Mouse (Mus musculus) liver, postnatal 0 days (tissue): ENCODE measurements at regions not wholly inside any gene's neighbourhood (a gene's known extent, or its start where the extent isn't known, plus 50 kb on each side); places are given as distances from the start of the nearest gene placed in this dataset.

Experiments used
- ATAC-seq: fragments of 200-750 bp; cut with Nextera tagmentation; 2 replicates; pipeline ENCODE4 v1.8.0; 2017; ENCODE audit warnings: mild to moderate bottlenecking, moderate library complexity
- DNase-seq: peaks from one replicate; pipeline ENCODE4 v3.0.0-alpha.2; 2016
- H3K27ac ChIP-seq: fragments of 300-500 bp; sonication (generic); 2 replicates; pipeline ENCODE4 v1.5.1; 2014; ENCODE audit warnings: antibody characterized with exemption, moderate library complexity, mild to moderate bottlenecking, low read depth
- H3K27me3 ChIP-seq: fragments of 300-500 bp; sonication (generic); 2 replicates; pipeline ENCODE4 v1.6.1; 2014; ENCODE audit warnings: low read length, control low read depth, mixed read lengths; ENCODE audit not compliant: insufficient read depth
- H3K36me3 ChIP-seq: fragments of 300-500 bp; sonication (generic); replicated peaks from 2 replicates; pipeline ENCODE4 v1.6.1; 2014; ENCODE audit warnings: mild to moderate bottlenecking, control low read depth, low read length, moderate library complexity, mixed read lengths; ENCODE audit not compliant: insufficient read depth
- H3K4me1 ChIP-seq: fragments of 300-500 bp; sonication (generic); 2 replicates; pipeline ENCODE4 v1.6.1; 2014; ENCODE audit warnings: antibody characterized with exemption, mild to moderate bottlenecking, control low read depth; ENCODE audit not compliant: insufficient read depth
- H3K4me2 ChIP-seq: fragments of 300-500 bp; sonication (generic); 2 replicates; pipeline ENCODE4 v1.6.1; 2014; ENCODE audit warnings: low read depth, mild to moderate bottlenecking, low read length, moderate library complexity, mixed read lengths
- H3K4me3 ChIP-seq: fragments of 300-500 bp; sonication (generic); 2 replicates; pipeline ENCODE4 v1.5.1; 2014; ENCODE audit warnings: low read depth, low read length
- H3K9ac ChIP-seq: fragments of 300-500 bp; sonication (generic); replicated peaks from 2 replicates; pipeline ENCODE4 v1.6.1; 2014; ENCODE audit warnings: mild to moderate bottlenecking, moderate library complexity
- H3K9me3 ChIP-seq: fragments of 300-500 bp; sonication (generic); 2 replicates; pipeline ENCODE4 v1.6.1; 2016; ENCODE audit warnings: mild to moderate bottlenecking, control low read depth, low read length, mixed read lengths
- CTCF ChIP-seq: sonication (generic); IDR thresholded peaks from 2 replicates; pipeline ENCODE4 v1.5.1; 2016; ENCODE audit warnings: antibody characterized with exemption, low read depth
- EP300 ChIP-seq: IDR thresholded peaks from 2 replicates; pipeline ENCODE4 v1.6.1; 2016; ENCODE audit warnings: antibody characterized with exemption, low read depth, mild to moderate bottlenecking
- WGBS: fragments of 180-500 bp; shearing (Covaris S2); extraction: QIAGEN DNeasy Blood & Tissue Kit; methylation state at CpG from one replicate; pipeline ENCODE4 v1.1.7; 2014; ENCODE audit not compliant: insufficient replicate concordance; 5-methylcytosine and 5-hydroxymethylcytosine counted together

DNA sequence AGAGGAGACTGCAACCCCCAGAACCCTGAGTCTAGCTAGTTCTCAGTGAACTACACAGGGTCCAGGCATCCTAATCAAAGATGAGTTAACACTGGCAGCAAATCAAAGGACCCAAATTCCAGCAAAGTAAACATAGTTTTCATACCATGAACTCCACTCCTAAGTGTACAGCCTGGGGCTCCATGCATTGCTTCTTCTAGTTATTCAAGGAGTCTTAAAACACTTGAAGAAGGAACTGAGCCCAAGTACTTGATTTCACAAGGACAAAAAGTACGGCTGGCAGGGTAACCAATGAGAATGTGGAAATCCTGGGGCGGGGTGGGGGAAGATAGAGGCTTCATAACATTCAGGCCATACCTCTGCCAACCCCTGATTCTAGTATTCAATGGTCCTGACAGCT lies 297.0 kb upstream of the Tle4 start:
- 73% methylated on average over 2 of the region's 2 CpGs for WGBS
- ATAC-seq: no peak

DNA sequence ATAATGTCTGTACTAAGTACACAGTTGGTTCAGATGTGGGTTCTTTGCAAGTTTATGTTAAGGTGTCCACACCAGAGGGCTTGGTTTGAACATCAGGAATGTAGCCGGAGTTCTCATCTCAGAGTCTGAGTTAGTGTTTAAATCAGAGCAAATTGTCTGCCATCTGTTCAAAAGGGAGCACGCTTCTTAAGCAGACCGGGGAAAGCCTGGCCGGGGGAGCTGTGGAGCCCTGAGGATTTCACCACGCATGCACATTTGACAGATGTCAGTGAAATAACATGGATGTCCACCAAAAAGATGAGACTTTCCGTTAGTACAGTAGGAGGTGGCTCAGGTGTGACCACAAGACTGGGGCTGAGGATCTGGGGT lies 294.5 kb upstream of the Tle4 start:
- Histone ChIP-seq H3K27ac (no peak overlapping the region), H3K9ac (no peak overlapping the region), H3K4me3 (no peak overlapping the region), H3K4me1 (no peaks in the 10 kb centered on the region), H3K9me3 (no peaks in the 10 kb centered on the region), H3K4me2 (no peak overlapping the region), H3K27me3 (peaks cover 5% of the 10 kb centered on the region; the same call in 1 of the 2 replicates), H3K36me3 (no peaks in the 10 kb centered on the region)
- ATAC-seq (no peak), DNase-seq (no peak)
- WGBS: 72% methylated on average over 6 of the region's 6 CpGs
- TF ChIP-seq EP300 (no peak), CTCF (no peak)

More for the DNA sequence above, 297.0 kb upstream of the Tle4 start:
- TF ChIP-seq EP300 (no peak), CTCF (no peak)
- DNase-seq: no peak
- Histone ChIP-seq H3K9ac (no peak overlapping the region), H3K4me2 (no peak overlapping the region), H3K27ac (no peak overlapping the region), H3K36me3 (no peaks in the 10 kb centered on the region), H3K9me3 (no peaks in the 10 kb centered on the region), H3K27me3 (peaks cover 5% of the 10 kb centered on the region; the same call in 1 of the 2 replicates), H3K4me1 (no peaks in the 10 kb centered on the region), H3K4me3 (no peak overlapping the region)

DNA sequence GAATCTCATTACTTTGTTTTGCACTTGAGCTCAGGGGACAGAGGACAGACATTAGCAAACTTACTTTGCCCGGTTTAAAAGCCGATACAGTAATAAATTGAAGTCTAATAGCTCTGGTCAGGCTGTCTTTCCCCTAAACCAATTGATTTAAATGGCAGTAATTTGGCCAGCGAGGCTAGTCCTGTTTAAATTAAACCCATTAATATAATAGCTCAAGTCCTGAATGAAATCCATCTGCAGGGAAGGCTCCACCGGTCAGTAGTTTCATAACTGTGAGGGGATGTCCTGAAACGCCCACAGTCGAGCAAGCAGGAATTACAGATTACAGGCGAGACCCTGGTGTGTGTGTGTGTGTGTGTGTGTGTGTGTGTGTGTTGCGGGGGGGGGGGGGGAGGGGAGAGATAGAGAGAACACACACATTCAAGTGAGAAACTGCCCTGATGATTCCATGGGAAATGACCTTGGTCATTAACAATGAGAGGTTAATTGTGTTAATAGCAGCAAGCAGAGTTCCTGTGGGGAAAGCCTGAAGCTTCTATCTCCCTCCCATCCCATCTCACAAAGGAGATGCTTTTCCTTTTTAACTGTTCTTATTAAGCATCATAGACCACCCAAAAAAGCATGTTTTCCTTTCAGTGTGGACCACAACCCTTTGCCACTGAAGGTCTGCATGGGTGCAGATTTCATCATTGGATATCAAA lies 294.0 kb upstream of the Tle4 start:
- no peak for ATAC-seq
- no peaks in the 10 kb centered on the region for H3K36me3 ChIP-seq
- no peak overlapping the region for H3K27ac ChIP-seq
- H3K27me3 ChIP-seq: peaks cover 5% of the 10 kb centered on the region; the same call in 1 of the 2 replicates
- TF ChIP-seq EP300: no peak
- no peak for TF ChIP-seq CTCF
- H3K4me2 ChIP-seq: no peak overlapping the region
- H3K9ac ChIP-seq: no peak overlapping the region
- no peaks in the 10 kb centered on the region for H3K4me1 ChIP-seq
- WGBS: 42% methylated on average over 7 of the region's 8 CpGs
- no peaks in the 10 kb centered on the region for H3K9me3 ChIP-seq
- DNase-seq: no peak
- H3K4me3 ChIP-seq: no peak overlapping the region

DNA sequence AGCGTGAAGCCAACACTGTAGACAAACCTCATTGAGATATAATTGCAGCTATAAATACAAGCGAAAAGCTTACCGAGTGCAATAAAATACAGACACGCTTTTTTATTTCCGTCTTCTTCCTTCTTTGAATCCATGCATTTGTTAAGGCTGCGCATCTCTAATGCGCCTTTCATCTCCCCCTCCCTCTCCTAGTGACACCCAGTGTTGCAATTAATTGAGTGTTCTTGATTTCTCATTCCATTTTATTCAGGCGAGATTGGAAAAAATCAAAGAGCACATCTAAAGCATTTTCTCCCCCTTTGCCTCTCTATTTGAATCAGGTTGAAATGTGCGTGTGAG lies 293.2 kb upstream of the Tle4 start:
- Histone ChIP-seq H3K9me3 (no peaks in the 10 kb centered on the region), H3K4me3 (no peak overlapping the region), H3K4me1 (no peaks in the 10 kb centered on the region), H3K27ac (no peak overlapping the region), H3K9ac (no peak overlapping the region), H3K36me3 (no peaks in the 10 kb centered on the region), H3K27me3 (peaks cover 5% of the 10 kb centered on the region; the same call in 1 of the 2 replicates), H3K4me2 (no peak overlapping the region)
- no peak for DNase-seq
- TF ChIP-seq EP300 (no peak), CTCF (no peak)
- ATAC-seq: no peak
- 8% methylated on average over 9 of the region's 9 CpGs for WGBS

DNA sequence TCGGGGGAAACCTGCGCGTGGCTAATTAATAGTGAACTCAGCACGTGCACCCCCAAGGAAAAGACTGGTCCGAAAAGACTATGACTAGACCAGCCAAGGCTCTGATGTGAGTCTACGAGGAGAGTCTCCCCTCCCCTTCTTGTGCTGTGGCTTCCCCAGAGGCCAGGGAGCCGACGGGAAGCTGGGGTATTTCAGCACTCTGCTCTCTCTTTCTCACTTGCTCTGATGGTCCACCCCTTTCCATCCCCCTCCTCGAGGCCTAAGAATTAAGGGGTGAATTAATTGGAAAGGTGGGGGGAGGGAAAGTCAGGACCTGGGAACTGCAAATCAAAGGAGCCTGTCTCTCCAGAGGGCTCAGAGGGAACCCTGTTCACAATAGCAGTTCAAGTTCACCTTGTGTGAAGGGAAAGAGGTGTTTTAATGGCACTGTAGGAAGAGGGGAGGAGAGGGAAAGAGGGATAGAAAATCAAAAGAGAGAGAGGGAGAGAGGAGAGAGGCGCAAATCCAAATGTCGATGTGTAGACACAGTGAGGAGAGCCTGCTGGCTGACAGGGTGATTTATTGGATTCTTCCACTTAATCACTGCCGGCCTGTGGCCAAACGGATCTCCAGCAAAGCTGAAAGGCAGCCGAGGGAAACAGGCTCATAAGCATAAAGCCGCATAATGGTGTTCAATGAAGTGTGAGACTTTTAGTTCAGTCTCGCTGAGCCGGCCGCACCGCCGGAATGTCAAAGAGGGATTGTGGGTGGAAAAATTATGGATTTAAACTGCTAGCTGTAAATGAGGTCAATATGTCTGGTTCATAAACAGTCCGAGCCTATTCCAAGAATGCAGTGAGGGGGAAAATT lies 292.6 kb upstream of the Tle4 start:
- Histone ChIP-seq H3K27ac (no peak overlapping the region), H3K36me3 (no peaks in the 10 kb centered on the region), H3K4me2 (no peak overlapping the region), H3K9me3 (no peaks in the 10 kb centered on the region), H3K9ac (no peak overlapping the region), H3K27me3 (peaks cover 5% of the 10 kb centered on the region; the same call in 1 of the 2 replicates), H3K4me1 (no peaks in the 10 kb centered on the region), H3K4me3 (no peak overlapping the region)
- ATAC-seq: no peak
- 3% methylated on average over 21 of the region's 21 CpGs for WGBS
- peak; percentile 13 for DNase-seq
- no peak for TF ChIP-seq EP300
- TF ChIP-seq CTCF: no peak

DNA sequence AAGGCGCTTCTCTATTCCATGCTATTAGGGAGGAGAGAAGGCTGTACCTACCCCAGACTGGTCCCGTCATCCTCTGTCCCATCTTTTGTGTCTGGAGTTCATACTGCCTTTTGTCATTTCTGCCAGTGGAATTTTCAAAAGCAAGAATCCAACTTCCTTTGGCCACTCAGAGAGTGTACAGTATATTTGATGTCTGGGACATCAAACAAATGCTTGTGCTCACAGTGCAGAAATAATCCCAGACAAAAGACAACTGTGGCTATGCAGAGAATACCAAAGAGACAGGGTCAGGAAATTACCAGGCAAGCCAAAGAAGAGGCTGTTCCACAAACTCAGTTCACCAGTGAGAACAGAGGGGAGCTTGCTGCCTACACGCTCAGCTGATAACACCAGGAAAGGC lies 291.9 kb upstream of the Tle4 start:
- Histone ChIP-seq H3K27me3 (peaks cover 5% of the 10 kb centered on the region; the same call in 1 of the 2 replicates), H3K36me3 (no peaks in the 10 kb centered on the region), H3K9me3 (no peaks in the 10 kb centered on the region), H3K9ac (no peak overlapping the region), H3K4me1 (no peaks in the 10 kb centered on the region), H3K4me3 (no peak overlapping the region), H3K4me2 (no peak overlapping the region), H3K27ac (no peak overlapping the region)
- no peak for TF ChIP-seq CTCF
- no peak for TF ChIP-seq EP300
- no peak for DNase-seq
- 31% methylated on average over 3 of the region's 3 CpGs for WGBS
- no peak for ATAC-seq
